Comparison of ENCODE assay signal across 25 mouse cellular contexts in genomic region chr9:58411556-58411955, GRCm38 (mm10). TPM values are rescaled to one million over a fixed set of nuclear protein-coding genes. Genes with fewer than 3 reads are reported as not detected.
"Had no signal": no experiment of that assay in that cellular context is flagged by ENCODE, and none has a peak within 500 bp of the region (broad histone marks: within the 10 kb centered on the region; RNA-seq: fewer than 3 reads in every experiment).

No protein-coding gene starts in this region.

- H3K4me2 ChIP-seq: limb, embryonic 13.5 days; neural tube, embryonic 12.5 days had no signal

- H3K4me3 ChIP-seq: limb, embryonic 13.5 days; midbrain, embryonic 10.5 days; neural tube, embryonic 12.5 days had no signal

- H3K4me1 ChIP-seq: limb, embryonic 13.5 days; midbrain, embryonic 10.5 days; neural tube, embryonic 12.5 days had no signal

- ATAC-seq: lung, postnatal 0 days had no signal

- H3K36me3 ChIP-seq: limb, embryonic 13.5 days; midbrain, embryonic 10.5 days; neural tube, embryonic 12.5 days had no signal

- DNase-seq: kidney, postnatal 14 days; left cerebral cortex, postnatal 4 days; lung, adult 2 months; lung, postnatal 36 days; midbrain, embryonic 14.5 days; right cerebral cortex, postnatal 4 days; spleen, adult 18-20 months; thymus, adult 18-20 months; thymus, postnatal 14 days had no signal

- H3K27ac ChIP-seq: limb, embryonic 13.5 days; liver, embryonic 14.5 days; midbrain, embryonic 10.5 days; neural tube, embryonic 12.5 days had no signal

- H3K9me3 ChIP-seq: limb, embryonic 13.5 days; midbrain, embryonic 10.5 days; neural tube, embryonic 12.5 days had no signal

- H3K9ac ChIP-seq: limb, embryonic 13.5 days; liver, embryonic 14.5 days; neural tube, embryonic 12.5 days had no signal

- H3K27me3 ChIP-seq: limb, embryonic 13.5 days; neural tube, embryonic 12.5 days had no signal

RNA-seq across cellular contexts. Expression of gene Tbc1d21, which starts 41.3 kb away (rescaled TPM):
- total RNA-seq: layer of hippocampus, adult 8-10 months; layer of hippocampus, postnatal 14 days; left cerebral cortex, adult 18-20 months; left cerebral cortex, postnatal 10 days; left cerebral cortex, postnatal 4 days; liver, adult 2 months; megakaryocyte, adult 5-6 weeks; monocyte, adult 5-6 weeks; neutrophil, adult 5-6 weeks had no signal
- polyA plus RNA-seq: kidney, embryonic 14.5 days; large intestine, adult 2 months; limb, embryonic 13.5 days; liver, adult 2 months; liver, embryonic 14.5 days; lung, adult 2 months; lung, postnatal 0 days; midbrain, embryonic 10.5 days; midbrain, embryonic 14.5 days; neural tube, embryonic 12.5 days; stomach, embryonic 14.5 days had no signal
